Mouse (Mus musculus) spleen, embryonic (tissue): ENCODE data around the gene Prkcd.

Source experiments
- CTCF ChIA-PET: fragments of 350-600 bp; sonication (Branson Sonifier 250); formaldehyde crosslinking; loops from one replicate; lab custom pipeline; 2022; lab: Charles Lee

Prkcd gene

GRCm38 (mm10) chr14:30625856-30626726 lies at the start of gene Prkcd:
Gene Prkcd (minus strand): TSS chr14:30626210.
- CTCF ChIA-PET = interaction anchor here (1.3 kb wide), 1 partner anchor 43 kb away, joined by 3 read pairs; no protein-coding TSS in a partner anchor

- CTCF ChIA-PET = interaction anchor here (0.8 kb wide), 1 partner anchor 83 kb away, joined by 3 read pairs; no protein-coding TSS in a partner anchor
Measured at GRCm38 (mm10) chr14:30674947-30675346, 48.9 kb upstream of the Prkcd start.

GRCm38 (mm10) chr14:30671986-30672312 lies 45.9 kb upstream of the Prkcd start:
- CTCF ChIA-PET = interaction anchor here (0.7 to 1.6 kb wide), 3 partner anchors 36 to 88 kb away, joined by 3 to 9 read pairs (median 6); no protein-coding TSS in a partner anchor

GRCm38 (mm10) chr14:30671095-30671985 lies 45.3 kb upstream of the Prkcd start:
- CTCF ChIA-PET = interaction anchor here (0.6 to 1.6 kb wide), 8 partner anchors 36 to 993 kb away, joined by 3 to 11 read pairs (median 6); no protein-coding TSS in a partner anchor

GRCm38 (mm10) chr14:30670161-30670560 lies 44.2 kb upstream of the Prkcd start:
- CTCF ChIA-PET = interaction anchor here (1.0 kb wide), 1 partner anchor 54 kb away, joined by 3 read pairs; no protein-coding TSS in a partner anchor

- CTCF ChIA-PET = no interaction called here
Measured at GRCm38 (mm10) chr14:30666604-30667003, 40.6 kb upstream of the Prkcd start.

- CTCF ChIA-PET = no interaction called here
Measured at GRCm38 (mm10) chr14:30666061-30666460, 40.1 kb upstream of the Prkcd start.

GRCm38 (mm10) chr14:30655531-30655930 lies 29.5 kb upstream of the Prkcd start:
- CTCF ChIA-PET = no interaction called here

- CTCF ChIA-PET = no interaction called here
Measured at GRCm38 (mm10) chr14:30654691-30655228, 28.8 kb upstream of the Prkcd start.

- CTCF ChIA-PET = interaction anchor here (1.1 kb wide), 1 partner anchor 43 kb away, joined by 5 read pairs; no protein-coding TSS in a partner anchor
Measured at GRCm38 (mm10) chr14:30653943-30654659, 28.1 kb upstream of the Prkcd start, which contains the start of gene Rft1. Gene Rft1 (plus strand): TSS chr14:30654360.

GRCm38 (mm10) chr14:30650969-30651368 lies 25.0 kb upstream of the Prkcd start:
- CTCF ChIA-PET = interaction anchor here (1.0 kb wide), 1 partner anchor 18 kb away, joined by 3 read pairs; no protein-coding TSS in a partner anchor

GRCm38 (mm10) chr14:30649745-30650144 lies 23.7 kb upstream of the Prkcd start:
- CTCF ChIA-PET = no interaction called here

GRCm38 (mm10) chr14:30648478-30648877 lies 22.5 kb upstream of the Prkcd start:
- CTCF ChIA-PET = no interaction called here

GRCm38 (mm10) chr14:30646486-30646885 lies 20.5 kb upstream of the Prkcd start:
- CTCF ChIA-PET = no interaction called here

GRCm38 (mm10) chr14:30645066-30645465 lies 19.1 kb upstream of the Prkcd start:
- CTCF ChIA-PET = no interaction called here

- CTCF ChIA-PET = no interaction called here
Measured at GRCm38 (mm10) chr14:30644026-30644425, 18.0 kb upstream of the Prkcd start.

- CTCF ChIA-PET = interaction anchor here (0.6 kb wide), 1 partner anchor 368 kb away, joined by 6 read pairs; no protein-coding TSS in a partner anchor
Measured at GRCm38 (mm10) chr14:30641748-30642147, 15.7 kb upstream of the Prkcd start.

GRCm38 (mm10) chr14:30638686-30639085 lies 12.7 kb upstream of the Prkcd start:
- CTCF ChIA-PET = no interaction called here

GRCm38 (mm10) chr14:30638009-30638408 lies 12.0 kb upstream of the Prkcd start:
- CTCF ChIA-PET = no interaction called here

- CTCF ChIA-PET = no interaction called here
Measured at GRCm38 (mm10) chr14:30637087-30637486, 11.1 kb upstream of the Prkcd start.

- CTCF ChIA-PET = interaction anchor here (1.1 kb wide), 1 partner anchor 35 kb away, joined by 3 read pairs; no protein-coding TSS in a partner anchor
Measured at GRCm38 (mm10) chr14:30636499-30636898, 10.5 kb upstream of the Prkcd start.
